Mouse (Mus musculus) common myeloid progenitor, adult 5-6 weeks (primary cell): ENCODE results near the gene Siah3. TPM values are rescaled to one million over a fixed set of nuclear protein-coding genes. Genes with fewer than 3 reads are reported as not detected.

ENCODE experiments used
- ATAC-seq: replicated peaks from 2 replicates; pipeline ENCODE4 v1.8.0; 2016; ENCODE audit warnings: low read depth, mild to moderate bottlenecking, moderate TSS enrichment, inconsistent platforms; ENCODE audit not compliant: poor library complexity, severe bottlenecking
- total RNA-seq: library from RNA; stranded (forward); fragments of 200-1000, 187-1606 nt; gene quantifications from 2 replicates; pipeline ENCODE4 v1.2.3, GENCODE M21; 2017

Gene Siah3
- total RNA-seq, 1 experiment from 2014 or later: 0.09 TPM

GRCm38 (mm10) chr14:75461770-75462169 is 6.0 kb downstream of the Siah3 start:
- ATAC-seq: no peak

- ATAC-seq: no peak
Observed at GRCm38 (mm10) chr14:75463171-75463570, 7.4 kb downstream of the Siah3 start.

GRCm38 (mm10) chr14:75468941-75469340 is 13.2 kb downstream of the Siah3 start:
- no peak for ATAC-seq

- no peak for ATAC-seq
Observed at GRCm38 (mm10) chr14:75473061-75473930, 17.5 kb downstream of the Siah3 start.

GRCm38 (mm10) chr14:75475887-75476286 is 20.1 kb downstream of the Siah3 start:
- ATAC-seq: no peak

- ATAC-seq: no peak
Observed at GRCm38 (mm10) chr14:75482231-75483175, 26.7 kb downstream of the Siah3 start.

- no peak for ATAC-seq
Observed at GRCm38 (mm10) chr14:75483176-75483546, 27.4 kb downstream of the Siah3 start.

GRCm38 (mm10) chr14:75487932-75488331 is 32.1 kb downstream of the Siah3 start:
- ATAC-seq: no peak

- no peak for ATAC-seq
Observed at GRCm38 (mm10) chr14:75493555-75494194, 37.9 kb downstream of the Siah3 start.

- no peak for ATAC-seq
Observed at GRCm38 (mm10) chr14:75494926-75495325, 39.1 kb downstream of the Siah3 start.

GRCm38 (mm10) chr14:75501501-75501990 is 45.8 kb downstream of the Siah3 start:
- no peak for ATAC-seq

- no peak for ATAC-seq
Observed at GRCm38 (mm10) chr14:75502446-75502845, 46.7 kb downstream of the Siah3 start.

- ATAC-seq: no peak
Observed at GRCm38 (mm10) chr14:75504255-75504654, 48.5 kb downstream of the Siah3 start.

GRCm38 (mm10) chr14:75505126-75505840 is 49.5 kb downstream of the Siah3 start:
- no peak for ATAC-seq

GRCm38 (mm10) chr14:75506246-75506645 is 50.5 kb downstream of the Siah3 start:
- ATAC-seq: no peak

- no peak for ATAC-seq
Observed at GRCm38 (mm10) chr14:75510125-75510524, 54.3 kb downstream of the Siah3 start.

- ATAC-seq: no peak
Observed at GRCm38 (mm10) chr14:75512946-75513345, 57.2 kb downstream of the Siah3 start.

GRCm38 (mm10) chr14:75516161-75516560 is 60.4 kb downstream of the Siah3 start:
- peak; percentile 92 for ATAC-seq

GRCm38 (mm10) chr14:75516917-75517595 is 61.3 kb downstream of the Siah3 start:
- no peak for ATAC-seq
